Mouse (Mus musculus) adrenal gland, adult 18-20 months (tissue): Measurements from ENCODE around the gene Mospd2. TPM values are rescaled to one million over a fixed set of nuclear protein-coding genes. Genes with fewer than 3 reads are reported as not detected.

Source experiments
- DNase-seq, 2 experiments: peaks; one replicate each; pipeline ENCODE4 v3.0.0; 2021 to 2022; ENCODE audit warnings: low spot score in 2 of 2
- long read RNA-seq, 2 experiments: library from polyadenylated mRNA; stranded (forward); transcript quantifications; one replicate each; pipeline ENCODE4 v2.0.0; 2021
- total RNA-seq, 2 experiments: library from RNA; stranded (reverse); gene quantifications; 1 replicate in 1 of 2; 2 replicates in 1 of 2; pipeline ENCODE4 v1.2.3; 2021

The Mospd2 gene
- 10 to 100 TPM; 16.3 to 30.8 TPM for total RNA-seq
- long read RNA-seq, experiment 1, partial matches to known transcripts: 0 of 6 reads
- long read RNA-seq, experiment 1, other reads (novel, unspliced or antisense): 1 of 6 reads
- long read RNA-seq, experiment 2, transcript Mospd2-202 (15 exons, 2,479 nt): minor isoform, 5 of 19 reads
- long read RNA-seq, experiment 2, transcript Mospd2-201 (15 exons, 2,015 nt): major isoform, 8 of 19 reads
- long read RNA-seq, experiment 2, partial matches to known transcripts: 0 of 19 reads
- long read RNA-seq, experiment 2, other reads (novel, unspliced or antisense): 2 of 19 reads

GRCm38 (mm10) chrX:164980193-164980775 lies at the start of gene Mospd2, which contains the start of gene Fancb:
Gene Mospd2, minus strand, starts transcription at chrX:164980375.
Gene Fancb, plus strand, starts transcription at chrX:164980592.
- peak; percentile 53 for DNase-seq

- DNase-seq: no peak
These were observed 24.7 kb upstream of the Mospd2 start, which contains the start of gene Gm17604 for GRCm38 (mm10) chrX:165004779-165005324. Gene Gm17604, minus strand, starts transcription at chrX:165004829.

- no peak for DNase-seq
These were observed 23.0 kb upstream of the Mospd2 start for GRCm38 (mm10) chrX:165003141-165003540.

- DNase-seq: no peak
These were observed 1.3 kb downstream of the Mospd2 start for GRCm38 (mm10) chrX:164978866-164979265.

DNA sequence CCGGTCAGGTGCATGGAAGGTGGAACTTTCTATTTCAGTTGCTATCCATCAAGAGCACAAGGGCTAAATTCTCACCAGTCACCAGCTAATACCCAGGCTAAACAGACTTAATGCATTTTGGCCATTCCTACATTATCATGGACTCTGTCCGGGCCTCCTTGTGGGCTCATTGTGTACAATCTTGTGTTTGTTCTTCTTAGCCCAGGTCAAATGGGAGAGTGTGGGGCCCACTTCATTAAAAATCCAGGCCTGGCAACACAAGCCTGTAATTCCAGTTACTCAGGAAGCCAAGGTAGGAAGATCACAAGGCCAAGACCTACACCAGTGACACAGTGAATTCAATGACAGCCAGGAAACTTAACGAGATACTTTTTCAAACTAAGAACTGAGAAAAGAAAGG lies 9.0 kb downstream of the Mospd2 start:
- no peak for DNase-seq

DNA sequence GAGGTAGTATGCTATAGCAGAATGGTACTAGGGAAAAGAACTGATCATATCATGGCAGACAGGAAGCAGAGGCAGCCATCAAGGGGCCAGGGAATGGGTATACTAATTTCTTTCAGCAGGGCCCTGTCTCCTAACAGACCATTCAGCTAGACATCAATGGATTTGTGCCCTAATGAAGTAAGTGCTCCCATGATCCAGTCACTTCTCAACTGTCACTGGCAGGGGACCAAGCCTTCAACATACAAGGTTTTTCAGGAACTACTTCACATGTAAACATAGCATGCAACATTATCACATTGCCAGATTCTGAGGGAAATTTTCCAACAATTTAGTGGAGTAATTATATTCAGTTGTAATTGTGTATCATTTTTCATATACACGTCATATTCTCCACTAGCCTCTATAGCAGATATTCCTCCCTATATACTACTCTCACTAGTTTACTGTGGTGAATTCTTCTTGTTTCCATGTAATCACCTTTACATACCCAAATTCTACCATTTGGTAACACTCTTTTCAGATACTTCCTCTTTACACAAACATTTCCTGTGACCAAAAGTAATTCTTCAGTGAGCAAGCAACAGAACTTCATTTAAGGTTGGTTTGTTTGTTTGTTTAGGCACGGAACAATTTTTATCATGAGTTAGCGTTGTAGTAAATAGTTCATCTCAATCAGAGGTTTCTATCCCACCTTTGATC lies 14.3 kb downstream of the Mospd2 start:
- DNase-seq: no peak

DNA sequence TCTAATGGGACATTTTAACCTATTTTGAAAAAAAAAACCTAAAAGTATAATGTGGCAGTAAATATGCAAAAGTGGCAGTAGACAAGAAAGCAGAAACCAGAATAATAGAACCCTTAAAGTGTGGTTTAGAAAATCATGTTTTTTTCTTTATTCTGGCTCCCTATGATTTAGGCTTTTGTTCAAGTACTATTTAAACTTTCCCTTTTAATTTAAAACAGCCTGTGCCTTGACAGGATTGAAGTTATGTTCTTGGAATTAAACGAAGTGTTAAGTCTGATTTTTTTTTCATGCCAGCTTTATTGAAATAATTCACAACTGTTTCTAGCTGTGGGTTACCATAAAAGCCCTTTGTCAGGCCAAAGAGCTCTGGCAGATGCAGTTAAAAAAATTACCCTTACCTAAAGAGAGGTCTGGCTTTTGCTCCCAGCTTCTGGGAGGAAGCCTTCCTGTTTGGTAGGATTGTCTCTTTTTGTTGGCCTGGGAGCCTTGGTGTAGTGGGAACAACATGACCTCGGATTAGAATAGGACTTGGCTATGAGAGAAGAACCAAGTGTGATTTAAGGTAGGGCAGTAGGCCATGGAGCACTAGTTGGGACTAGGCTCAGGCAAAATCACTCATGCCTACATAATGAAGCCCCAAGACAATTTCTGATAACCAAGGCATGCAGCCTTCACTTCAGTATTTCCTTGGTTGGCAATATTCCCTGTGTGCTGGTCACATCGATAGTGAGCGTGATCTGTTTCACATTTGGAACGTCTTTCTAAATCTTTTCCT lies 27.4 kb downstream of the Mospd2 start:
- no peak for DNase-seq

- DNase-seq: no peak
These were observed 28.2 kb downstream of the Mospd2 start for GRCm38 (mm10) chrX:164951858-164952576.

GRCm38 (mm10) chrX:164941540-164941939 lies 38.6 kb downstream of the Mospd2 start:
- no peak for DNase-seq

GRCm38 (mm10) chrX:164912993-164913392 lies 67.2 kb downstream of the Mospd2 start:
- no peak for DNase-seq

DNA sequence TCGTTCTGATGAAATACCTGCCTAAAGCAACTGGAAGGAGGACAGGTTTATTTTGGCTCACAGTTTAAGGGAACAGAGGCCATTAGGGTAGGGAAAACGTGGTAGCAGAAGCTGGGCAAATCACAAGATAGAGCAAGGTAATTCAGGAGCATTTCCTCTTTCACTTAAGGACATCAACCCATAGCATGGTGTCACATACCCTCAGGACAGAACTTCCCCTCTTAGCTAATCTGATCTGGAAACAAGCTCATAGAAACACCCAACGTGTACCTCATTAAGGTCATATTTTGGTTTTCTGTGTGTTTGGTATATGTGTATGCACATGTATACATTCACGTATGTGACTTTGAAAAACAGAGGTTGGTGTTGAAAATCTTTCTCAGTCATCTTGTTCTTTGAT lies 68.0 kb downstream of the Mospd2 start:
- DNase-seq: no peak

GRCm38 (mm10) chrX:164901847-164902246 lies 78.3 kb downstream of the Mospd2 start:
- DNase-seq: no peak

DNA sequence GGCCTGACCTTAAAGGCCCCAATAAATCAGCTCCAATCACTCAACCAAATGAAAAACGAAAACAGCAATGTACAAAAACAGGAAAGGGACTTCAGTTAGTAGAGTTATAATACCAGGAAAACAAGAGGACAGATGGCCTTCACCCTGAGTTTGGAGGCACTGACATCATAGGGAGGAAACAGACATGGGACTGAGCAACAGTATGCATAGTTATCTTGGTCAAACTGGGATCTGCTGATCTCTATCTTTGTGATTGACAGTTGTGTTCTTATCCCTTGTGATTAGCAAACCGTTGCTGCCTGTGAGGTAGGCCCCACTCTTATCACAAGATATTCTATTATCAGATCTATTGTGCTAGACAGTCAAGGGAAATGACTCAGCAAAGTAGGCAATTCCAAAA lies 80.4 kb downstream of the Mospd2 start:
- no peak for DNase-seq

DNA sequence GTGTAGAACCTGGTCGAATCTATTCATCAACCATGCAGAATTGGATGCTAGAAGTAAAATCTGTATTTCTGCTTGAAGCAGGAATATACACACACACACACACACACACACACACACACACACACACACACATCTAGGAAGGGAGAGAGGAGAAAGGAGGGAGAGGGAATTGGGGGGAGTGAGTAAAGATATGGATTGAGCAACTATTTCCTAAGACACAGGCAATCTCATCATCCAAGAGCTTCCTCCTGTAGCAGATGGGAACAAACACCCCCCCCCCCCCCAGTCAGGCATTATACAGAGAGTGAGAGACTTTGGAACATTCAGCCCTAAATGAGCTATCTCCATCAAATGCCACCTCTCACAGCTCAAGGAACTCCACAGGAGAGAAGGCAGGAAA lies 93.9 kb downstream of the Mospd2 start:
- DNase-seq: no peak

Other genes with a start within 250 kb of the Mospd2 start
- 1 to 10 TPM in 1 of 2 experiments, under 1 TPM in 1; 0.83 to 1.0 TPM for gene Fancb, start 217 bp upstream of the Mospd2 start, total RNA-seq
- not detected for gene Gm17604, start 24.5 kb upstream of the Mospd2 start, total RNA-seq